Mouse (Mus musculus) lung, embryonic 16.5 days (tissue): ENCODE measurements around the gene Pspc1. TPM values are rescaled to one million over a fixed set of nuclear protein-coding genes. Genes with fewer than 3 reads are reported as not detected.

Source experiments
- ATAC-seq: fragments of 200-750 bp; cut with Nextera tagmentation; 2 replicates; pipeline ENCODE4 v1.8.0; 2017; ENCODE audit warnings: low read depth, mild to moderate bottlenecking, moderate library complexity
- H3K27ac ChIP-seq: fragments of 300-500 bp; sonication (generic); 2 replicates; pipeline ENCODE4 v1.5.1; 2014; ENCODE audit warnings: mild to moderate bottlenecking, control low read depth, low read length
- H3K27me3 ChIP-seq: fragments of 300-500 bp; sonication (generic); 2 replicates; pipeline ENCODE4 v1.6.1; 2014; ENCODE audit warnings: low read depth, low read length, mixed read lengths; ENCODE audit not compliant: control insufficient read depth, insufficient read depth
- H3K36me3 ChIP-seq: fragments of 300-500 bp; sonication (generic); 2 replicates; pipeline ENCODE4 v1.6.1; 2014; ENCODE audit warnings: low read length; ENCODE audit not compliant: control insufficient read depth, insufficient read depth
- H3K4me1 ChIP-seq: fragments of 300-500 bp; sonication (generic); replicated peaks from 2 replicates; pipeline ENCODE4 v1.6.1; 2014; ENCODE audit warnings: low read length, mixed read lengths; ENCODE audit not compliant: control insufficient read depth, insufficient read depth
- H3K4me2 ChIP-seq: fragments of 300-500 bp; sonication (generic); 2 replicates; pipeline ENCODE4 v1.6.1; 2014; ENCODE audit warnings: low read depth, low read length, control low read depth
- H3K4me3 ChIP-seq: fragments of 300-500 bp; sonication (generic); 2 replicates; pipeline ENCODE4 v1.5.1; 2014; ENCODE audit warnings: mild to moderate bottlenecking, low read length, control low read depth
- H3K9ac ChIP-seq: fragments of 300-500 bp; sonication (generic); 2 replicates; pipeline ENCODE4 v1.6.1; 2014; ENCODE audit warnings: low read length, control low read depth
- H3K9me3 ChIP-seq: fragments of 300-500 bp; sonication (generic); 2 replicates; pipeline ENCODE4 v1.6.1; 2016; ENCODE audit warnings: low read length; ENCODE audit not compliant: control insufficient read depth
- WGBS: fragments of 180-500 bp; shearing (Covaris S2); extraction: QIAGEN DNeasy Blood & Tissue Kit; methylation state at CpG from one replicate; pipeline ENCODE4 v1.1.7; 2014; 5-methylcytosine and 5-hydroxymethylcytosine counted together
- polyA plus RNA-seq: library from polyadenylated mRNA; unstranded; fragments of >200 nt; fragmentation: Nextera tagmentation; extraction: Ambion mirVana; gene quantifications from 2 replicates; pipeline ENCODE4 v1.2.1, GENCODE M21; 2015

Pspc1 gene
- polyA plus RNA-seq, 1 experiment from 2014 or later, result 19.2 TPM

GRCm38 (mm10) chr14:56740175-56740574 lies 37.9 kb downstream of the Pspc1 start:
- Histone ChIP-seq H3K27me3 (no peaks in the 10 kb centered on the region), H3K36me3 (0 out of 2 replicates have a peak, but pooled peaks cover 4% of the 10 kb centered on the region), H3K4me2 (no peak overlapping the region), H3K4me1 (no peaks in the 10 kb centered on the region), H3K27ac (no peak overlapping the region), H3K9ac (no peak overlapping the region), H3K9me3 (no peaks in the 10 kb centered on the region), H3K4me3 (no peak overlapping the region)
- no peak for ATAC-seq
- 95% methylated on average over 1 of the region's 1 CpGs for WGBS

DNA sequence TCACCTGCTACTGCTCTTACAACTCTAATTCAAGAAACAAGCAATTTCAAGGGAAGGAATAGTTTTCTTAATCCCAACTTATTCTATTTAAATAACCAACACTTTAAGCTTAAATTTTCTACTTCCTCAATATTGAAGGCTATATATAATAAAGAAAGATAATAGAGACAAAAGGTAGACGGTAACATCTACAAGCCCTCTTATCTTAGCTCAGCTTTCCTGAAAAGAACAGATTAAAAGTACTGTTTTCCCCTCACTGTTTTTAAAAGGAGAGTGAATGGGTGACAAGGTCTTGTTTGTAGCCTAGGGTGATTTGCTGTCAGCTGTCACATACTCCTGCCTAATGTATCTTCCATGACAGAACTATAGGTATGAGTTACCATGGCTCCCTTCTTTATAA lies 51.6 kb downstream of the Pspc1 start:
- WGBS, result 89% methylated on average over 1 of the region's 1 CpGs
- no peaks in the 10 kb centered on the region for H3K27me3 ChIP-seq
- no peaks in the 10 kb centered on the region for H3K36me3 ChIP-seq
- no peak overlapping the region for H3K4me2 ChIP-seq
- no peaks in the 10 kb centered on the region for H3K9me3 ChIP-seq
- no peak overlapping the region for H3K9ac ChIP-seq
- no peaks in the 10 kb centered on the region for H3K4me1 ChIP-seq
- ATAC-seq, result no peak
- H3K4me3 ChIP-seq, result no peak overlapping the region
- H3K27ac ChIP-seq, result no peak overlapping the region

DNA sequence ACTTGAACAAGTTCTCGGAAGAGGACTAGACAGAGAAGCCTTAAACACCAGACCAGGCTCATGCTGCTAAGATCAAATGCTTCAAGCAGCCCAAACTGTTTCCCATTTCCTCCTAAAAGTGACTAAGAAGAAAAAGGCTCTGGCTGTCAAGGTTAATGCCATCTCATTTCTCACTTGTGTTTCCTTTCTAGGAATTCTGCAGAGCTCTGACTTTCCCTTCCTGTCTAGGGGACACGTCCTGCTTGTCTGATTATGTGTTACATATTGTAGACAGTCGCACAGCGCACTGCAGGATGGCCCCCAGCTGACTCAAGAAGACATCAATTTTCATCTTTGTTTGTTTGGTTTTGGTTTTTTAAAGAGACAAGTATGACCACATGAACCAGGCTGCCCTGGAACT lies 72.4 kb downstream of the Pspc1 start:
- Histone ChIP-seq H3K4me2 (no peak overlapping the region), H3K4me1 (no peaks in the 10 kb centered on the region), H3K27ac (no peak overlapping the region), H3K4me3 (no peak overlapping the region), H3K9me3 (no peaks in the 10 kb centered on the region), H3K27me3 (no peaks in the 10 kb centered on the region), H3K9ac (no peak overlapping the region), H3K36me3 (peaks cover 1% of the 10 kb centered on the region; the same call in 1 of the 2 replicates)
- WGBS, result 51% methylated on average over 4 of the region's 4 CpGs
- ATAC-seq, result peak; percentile 47; the same call in 1 of the 2 replicates

GRCm38 (mm10) chr14:56702644-56703043 lies 75.5 kb downstream of the Pspc1 start:
- H3K4me2 ChIP-seq, result no peak overlapping the region
- H3K27me3 ChIP-seq, result no peaks in the 10 kb centered on the region
- H3K4me3 ChIP-seq, result no peak overlapping the region
- no peaks in the 10 kb centered on the region for H3K4me1 ChIP-seq
- 90% methylated on average over 4 of the region's 4 CpGs for whole genome bisulfite sequencing
- no peak for ATAC-seq
- H3K9me3 ChIP-seq, result no peaks in the 10 kb centered on the region
- no peak overlapping the region for H3K27ac ChIP-seq
- H3K36me3 ChIP-seq, result peaks cover 16% of the 10 kb centered on the region
- H3K9ac ChIP-seq, result no peak overlapping the region

DNA sequence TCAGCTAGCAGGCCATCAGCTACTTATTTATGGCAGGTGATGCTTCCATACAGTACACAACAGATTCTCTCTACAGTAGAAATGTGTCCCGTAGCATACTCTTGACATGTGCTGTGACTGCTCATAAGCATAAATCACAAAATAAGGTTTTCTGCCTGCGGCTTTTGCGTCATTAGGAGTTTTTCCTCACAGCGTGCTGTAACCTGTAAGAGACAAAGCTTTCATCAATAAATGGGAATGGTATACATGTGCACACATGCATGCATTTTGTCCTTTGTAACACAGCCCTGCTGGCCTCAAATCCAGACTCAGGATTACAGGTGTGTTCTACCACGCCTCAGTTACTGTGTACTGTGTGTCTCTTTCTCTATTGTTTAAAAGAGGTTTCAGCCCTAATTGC lies 80.3 kb downstream of the Pspc1 start:
- Histone ChIP-seq H3K36me3 (peaks cover 43% of the 10 kb centered on the region), H3K9ac (no peak overlapping the region), H3K4me2 (no peak overlapping the region), H3K9me3 (no peaks in the 10 kb centered on the region), H3K4me3 (no peak overlapping the region), H3K27me3 (no peaks in the 10 kb centered on the region), H3K27ac (no peak overlapping the region), H3K4me1 (no peaks in the 10 kb centered on the region)
- 91% methylated on average over 5 of the region's 5 CpGs for WGBS
- ATAC-seq, result no peak

DNA sequence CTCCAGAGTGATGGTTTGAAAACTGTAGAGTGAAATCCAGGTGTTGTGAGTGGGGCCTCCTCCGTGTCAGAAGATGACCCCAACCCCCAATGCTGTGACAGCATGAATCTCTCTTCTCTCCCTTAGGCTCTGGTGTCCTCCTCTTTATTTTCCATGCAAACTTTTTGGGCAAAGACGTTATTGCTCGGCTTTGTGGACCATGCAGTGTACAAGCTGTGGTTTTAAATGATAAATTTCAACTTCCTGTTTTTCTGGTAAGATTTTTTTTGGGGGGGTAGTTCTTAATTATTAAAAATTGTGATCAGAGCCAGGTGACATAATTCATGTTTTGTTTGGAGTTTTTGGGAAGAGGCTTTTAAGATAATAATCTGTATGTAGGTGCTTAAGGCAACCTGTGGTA lies 82.6 kb downstream of the Pspc1 start:
- Histone ChIP-seq H3K27ac (no peak overlapping the region), H3K4me1 (no peaks in the 10 kb centered on the region), H3K27me3 (no peaks in the 10 kb centered on the region), H3K4me3 (no peak overlapping the region), H3K9ac (no peak overlapping the region), H3K4me2 (no peak overlapping the region), H3K9me3 (no peaks in the 10 kb centered on the region), H3K36me3 (peaks cover 59% of the 10 kb centered on the region)
- no peak for ATAC-seq
- 75% methylated on average over 3 of the region's 3 CpGs for WGBS

- H3K9ac ChIP-seq, result no peak overlapping the region
- no peak for ATAC-seq
- WGBS, result 88% methylated on average over 1 of the region's 1 CpGs
- H3K4me2 ChIP-seq, result no peak overlapping the region
- H3K27me3 ChIP-seq, result no peaks in the 10 kb centered on the region
- peaks cover 51% of the 10 kb centered on the region for H3K36me3 ChIP-seq
- H3K9me3 ChIP-seq, result no peaks in the 10 kb centered on the region
- no peak overlapping the region for H3K4me3 ChIP-seq
- no peak overlapping the region for H3K27ac ChIP-seq
- H3K4me1 ChIP-seq, result no peaks in the 10 kb centered on the region
Measured at GRCm38 (mm10) chr14:56689766-56690165, 88.3 kb downstream of the Pspc1 start.

DNA sequence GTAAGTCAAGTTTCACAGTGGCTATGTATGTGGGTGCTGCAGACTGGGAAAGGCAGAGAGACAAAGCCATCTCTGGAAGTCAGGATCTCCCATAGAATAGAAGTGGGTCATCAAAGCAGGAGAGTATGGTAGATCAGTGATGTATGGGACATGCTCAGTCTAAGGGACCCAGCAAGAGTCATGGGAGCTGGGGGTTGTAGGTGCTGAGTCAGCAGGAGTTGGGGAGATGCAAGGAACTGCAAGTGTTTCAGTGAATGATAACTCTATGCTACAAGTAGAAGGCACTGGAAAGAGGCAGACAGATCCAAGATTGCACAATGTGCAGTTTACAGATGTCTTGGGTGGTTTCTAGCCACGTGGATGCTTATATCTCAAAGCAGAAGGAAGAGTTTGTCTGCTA lies 89.0 kb downstream of the Pspc1 start:
- Histone ChIP-seq H3K4me3 (no peak overlapping the region), H3K27me3 (no peaks in the 10 kb centered on the region), H3K9ac (no peak overlapping the region), H3K9me3 (no peaks in the 10 kb centered on the region), H3K4me1 (no peaks in the 10 kb centered on the region), H3K36me3 (peaks cover 50% of the 10 kb centered on the region), H3K4me2 (no peak overlapping the region), H3K27ac (no peak overlapping the region)
- WGBS, result 75% methylated on average over 1 of the region's 1 CpGs
- ATAC-seq, result no peak

DNA sequence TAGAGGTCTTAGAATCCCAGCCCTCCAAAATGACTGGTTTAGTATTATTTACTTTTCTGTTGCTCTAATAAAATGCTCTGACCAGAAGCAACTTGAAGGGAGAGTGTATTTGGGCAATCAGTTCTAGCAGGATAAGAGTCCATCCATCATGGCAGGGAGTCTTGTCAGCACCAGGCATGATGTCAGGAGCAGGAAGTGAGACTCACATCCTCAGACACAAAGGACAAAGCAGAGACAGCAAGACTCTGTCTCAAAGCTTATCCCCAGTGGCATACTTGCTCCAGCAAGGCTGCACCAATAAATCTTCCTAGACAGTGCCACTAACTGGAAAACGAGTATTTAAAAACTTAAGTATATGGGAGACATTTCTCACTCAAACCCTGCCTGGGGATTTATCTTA lies 92.7 kb downstream of the Pspc1 start:
- Histone ChIP-seq H3K27ac (no peak overlapping the region), H3K4me2 (no peak overlapping the region), H3K36me3 (peaks cover 31% of the 10 kb centered on the region), H3K4me1 (no peaks in the 10 kb centered on the region), H3K9ac (no peak overlapping the region), H3K9me3 (no peaks in the 10 kb centered on the region), H3K4me3 (no peak overlapping the region), H3K27me3 (no peaks in the 10 kb centered on the region)
- WGBS, result 46% methylated on average over 1 of the region's 1 CpGs
- no peak for ATAC-seq
